Mouse (Mus musculus) small intestine, adult 2 months (tissue): ENCODE data around the gene Nkap.

Experiments
- CTCF ChIP-seq: fragments of 200-500 bp; IDR thresholded peaks from 2 replicates; pipeline ENCODE4 v1.5.1; 2012; ENCODE audit warnings: low read depth, mild to moderate bottlenecking, control low read depth, inconsistent platforms, low read length, moderate library complexity, mixed read lengths; ENCODE audit not compliant: insufficient replicate concordance, insufficient read length; ENCODE audit errors: extremely low read depth
- POLR2A ChIP-seq: fragments of 200-500 bp; IDR thresholded peaks from 2 replicates; pipeline ENCODE4 v1.6.1; 2012; ENCODE audit warnings: low read depth, mild to moderate bottlenecking, control low read depth, inconsistent platforms, low read length, moderate library complexity

DNA sequence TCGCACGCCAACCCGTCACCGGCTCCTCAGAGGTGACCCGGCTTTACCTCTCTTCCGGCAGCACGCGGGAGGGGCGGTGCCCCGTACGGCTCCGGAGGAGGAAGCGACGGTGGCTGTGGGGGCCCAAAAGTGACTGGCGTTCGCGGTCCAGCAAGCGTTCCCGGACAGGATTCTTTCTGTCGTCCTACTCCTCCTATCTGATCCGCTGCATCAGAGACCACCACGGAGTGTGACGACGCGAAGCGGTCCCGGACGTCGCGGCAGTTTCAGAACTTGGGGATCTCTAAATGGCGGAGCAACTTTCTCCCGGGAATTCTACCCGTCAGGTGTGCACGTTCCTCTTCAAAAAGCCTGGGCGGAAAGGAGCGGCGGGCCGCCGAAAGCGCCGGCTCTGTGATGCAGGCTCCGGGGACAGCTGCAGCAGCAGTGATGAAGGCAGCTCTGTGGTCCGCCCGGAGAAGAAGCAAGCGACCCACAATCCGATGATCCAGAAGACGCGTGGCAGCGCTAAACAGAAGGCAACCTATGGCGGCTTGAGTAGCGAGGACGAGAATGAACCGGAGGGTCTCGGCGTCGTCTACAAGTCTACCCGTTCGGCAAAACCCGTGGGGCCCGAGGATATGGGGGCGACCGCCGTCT is 64.6 kb downstream of the Nkap start, which contains the start of the genes Ndufa1 and Rnf113a1:
- TF ChIP-seq POLR2A (no peak), CTCF (no peak)
